Mouse (Mus musculus) lung, adult 2 months (tissue): ENCODE measurements around the gene Otud7b. TPM values are rescaled to one million over a fixed set of nuclear protein-coding genes. Genes with fewer than 3 reads are reported as not detected.

Source experiments
- DNase-seq: peaks from one replicate; pipeline ENCODE4 v3.0.0; 2022
- H3K4me1 ChIP-seq: fragments of 200-500 bp; 2 replicates; pipeline ENCODE4 v1.6.1; 2011; ENCODE audit warnings: low read length; ENCODE audit not compliant: control insufficient read depth, insufficient read depth
- H3K4me3 ChIP-seq: fragments of 200-500 bp; replicated peaks from 2 replicates; pipeline ENCODE3; 2011; ENCODE audit warnings: low read depth, mild to moderate bottlenecking, control low read depth, low read length; ENCODE audit errors: extremely low read depth
- CTCF ChIP-seq: fragments of 200-500 bp; IDR thresholded peaks from 2 replicates; pipeline ENCODE4 v1.5.1; 2011; ENCODE audit warnings: mild to moderate bottlenecking, low read length, control low read depth; ENCODE audit not compliant: insufficient read depth
- POLR2A ChIP-seq: fragments of 200-500 bp; IDR thresholded peaks from 2 replicates; pipeline ENCODE4 v1.6.1; 2011; ENCODE audit warnings: low read depth, mild to moderate bottlenecking, control low read depth, low read length, borderline replicate concordance; ENCODE audit errors: extremely low read depth
- WGBS: fragments of 180-500 bp; shearing (Covaris S2); methylation state at CpG from one replicate; pipeline ENCODE4 v1.1.7; 2018; 5-methylcytosine and 5-hydroxymethylcytosine counted together
- polyA plus RNA-seq: library from polyadenylated mRNA; depleted of rRNA; stranded (reverse); fragments of >200 nt; gene quantifications from 2 replicates; pipeline ENCODE4 v1.2.3, GENCODE M21; 2012

Gene Otud7b
- polyA plus RNA-seq, 1 experiment: 25.6 TPM

DNA sequence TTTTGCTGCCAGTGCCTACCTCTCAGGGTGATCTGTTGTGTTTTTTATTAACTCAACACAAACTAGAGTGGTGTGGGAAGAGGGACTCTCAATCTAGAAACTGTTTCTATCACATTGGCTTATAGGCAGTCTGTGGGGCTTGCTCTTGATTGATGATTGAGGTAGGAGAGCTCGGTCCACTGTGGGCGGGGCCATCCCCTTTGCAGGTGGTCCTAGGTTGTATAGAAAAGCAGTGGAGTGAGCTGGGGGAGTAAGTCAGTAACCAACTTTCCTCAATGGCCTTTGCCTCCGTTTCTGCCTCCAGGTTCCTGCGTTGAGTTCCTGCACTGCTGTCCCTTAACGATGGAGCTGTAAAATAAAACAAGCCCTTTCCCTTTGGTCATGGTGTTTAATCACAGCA is 37.6 kb upstream of the Otud7b start:
- Histone ChIP-seq H3K4me1 (peaks cover 4% of the 10 kb centered on the region), H3K4me3 (no peak overlapping the region)
- WGBS: 80% methylated on average over 5 of the region's 5 CpGs
- no peak for TF ChIP-seq CTCF
- no peak for TF ChIP-seq POLR2A
- DNase-seq: no peak

GRCm38 (mm10) chr3:96069046-96069445 is 35.3 kb upstream of the Otud7b start:
- no peak for DNase-seq
- WGBS: 93% methylated on average over 6 of the region's 6 CpGs
- Histone ChIP-seq H3K4me1 (peaks cover 4% of the 10 kb centered on the region), H3K4me3 (no peak overlapping the region)
- no peak for TF ChIP-seq CTCF
- TF ChIP-seq POLR2A: no peak

GRCm38 (mm10) chr3:96069542-96069941 is 34.8 kb upstream of the Otud7b start:
- WGBS: 24% methylated on average over 1 of the region's 1 CpGs
- TF ChIP-seq CTCF (no peak), POLR2A (no peak)
- no peak for DNase-seq
- H3K4me1 ChIP-seq: peaks cover 4% of the 10 kb centered on the region
- no peak overlapping the region for H3K4me3 ChIP-seq

DNA sequence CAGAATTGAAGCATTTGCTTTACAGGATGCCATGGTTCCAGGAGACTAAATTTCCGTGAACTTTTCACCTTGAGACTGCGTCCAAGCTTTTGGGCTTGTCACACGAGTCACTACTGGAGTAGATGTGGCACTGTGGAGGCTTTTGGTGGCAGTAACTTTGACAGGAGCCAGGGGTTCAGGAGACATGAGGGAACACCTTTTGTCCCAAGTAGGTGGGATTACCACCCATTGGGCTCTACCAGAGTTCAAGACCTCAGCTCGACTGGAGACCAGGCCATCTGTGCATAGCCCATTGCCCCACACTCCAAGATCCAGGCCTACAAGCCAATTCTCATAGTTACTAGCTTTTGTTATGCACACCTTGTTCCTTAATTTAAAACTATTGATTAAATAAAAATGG is 34.1 kb upstream of the Otud7b start:
- Histone ChIP-seq H3K4me3 (no peak overlapping the region), H3K4me1 (peaks cover 4% of the 10 kb centered on the region)
- WGBS: 72% methylated on average over 4 of the region's 4 CpGs
- DNase-seq: no peak
- TF ChIP-seq POLR2A (no peak), CTCF (no peak)

GRCm38 (mm10) chr3:96072921-96073486 is 31.3 kb upstream of the Otud7b start:
- Histone ChIP-seq H3K4me1 (peaks cover 2% of the 10 kb centered on the region; the same call in 1 of the 2 replicates), H3K4me3 (no peak overlapping the region)
- 73% methylated on average over 12 of the region's 12 CpGs for WGBS
- DNase-seq: no peak
- TF ChIP-seq CTCF (no peak), POLR2A (no peak)

- Histone ChIP-seq H3K4me1 (no peaks in the 10 kb centered on the region), H3K4me3 (no peak overlapping the region)
- 74% methylated on average over 6 of the region's 6 CpGs for WGBS
- DNase-seq: no peak
- TF ChIP-seq CTCF (no peak), POLR2A (no peak)
Observed at GRCm38 (mm10) chr3:96078066-96078465, 26.3 kb upstream of the Otud7b start.

DNA sequence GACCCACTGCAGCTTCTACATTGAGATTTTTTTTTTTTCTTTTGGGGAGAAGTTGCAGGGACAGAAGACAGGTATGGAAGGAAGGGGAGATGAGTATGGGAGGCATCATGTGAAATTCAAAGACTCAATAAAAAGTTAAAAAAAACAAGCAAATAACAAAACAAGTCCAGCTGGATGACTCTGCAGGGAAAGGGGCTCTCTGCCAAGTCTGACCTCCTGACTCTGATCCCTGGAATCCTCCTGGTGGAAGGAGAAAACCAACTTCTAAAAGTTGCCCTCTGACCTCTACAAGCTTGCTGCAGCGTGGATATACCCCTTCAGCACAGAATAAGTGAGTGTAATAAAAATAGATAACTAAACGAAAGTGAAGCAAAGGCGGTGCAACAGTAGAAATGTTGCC is 25.6 kb upstream of the Otud7b start:
- WGBS: 49% methylated on average over 3 of the region's 3 CpGs
- H3K4me1 ChIP-seq: no peaks in the 10 kb centered on the region
- no peak overlapping the region for H3K4me3 ChIP-seq
- no peak for DNase-seq
- TF ChIP-seq POLR2A (no peak), CTCF (no peak)

DNA sequence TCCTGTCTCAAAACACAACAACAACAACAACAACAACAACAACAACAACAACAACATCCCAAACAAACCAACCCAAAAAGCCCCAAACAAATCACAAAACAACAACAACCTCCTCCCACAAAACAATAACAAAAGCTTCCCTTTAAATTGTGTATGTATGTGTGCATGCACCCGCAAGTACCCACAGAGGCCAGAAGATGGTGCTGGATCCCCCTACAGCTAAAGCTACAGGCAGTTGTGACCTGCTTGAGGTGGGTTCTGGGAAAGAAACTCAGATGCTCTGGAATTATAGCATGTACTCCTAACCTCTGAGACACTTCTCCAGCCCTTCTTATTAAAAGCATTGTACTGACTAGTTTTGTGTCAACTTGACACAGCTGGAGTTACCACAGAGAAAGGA is 23.3 kb upstream of the Otud7b start:
- Histone ChIP-seq H3K4me1 (no peaks in the 10 kb centered on the region), H3K4me3 (no peak overlapping the region)
- DNase-seq: no peak
- TF ChIP-seq POLR2A (no peak), CTCF (peak; percentile 70)
- 73% methylated on average over 1 of the region's 1 CpGs for WGBS

- no peak overlapping the region for H3K4me3 ChIP-seq
- TF ChIP-seq POLR2A (no peak), CTCF (no peak)
- DNase-seq: no peak
- H3K4me1 ChIP-seq: no peaks in the 10 kb centered on the region
- WGBS: 83% methylated on average over 4 of the region's 4 CpGs
Observed at GRCm38 (mm10) chr3:96081650-96082049, 22.7 kb upstream of the Otud7b start.

DNA sequence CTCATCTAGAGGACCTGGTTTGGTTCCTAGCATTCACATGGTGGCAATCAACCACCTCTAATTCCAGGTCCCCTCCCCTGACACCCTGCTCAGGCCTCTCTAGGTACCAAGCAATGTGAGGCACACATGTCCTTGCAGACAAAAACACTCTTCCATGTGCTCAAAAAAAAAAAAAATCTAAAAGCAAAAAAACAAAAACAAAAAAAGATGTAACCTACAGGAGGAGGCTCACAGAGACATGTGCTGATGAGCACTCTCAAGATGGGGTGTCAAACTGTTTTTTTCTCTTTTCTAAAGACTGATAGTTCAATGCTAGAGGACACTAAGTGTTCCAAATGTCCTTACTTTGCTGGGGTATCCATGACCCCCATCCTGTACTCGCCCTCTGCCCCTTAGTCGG is 22.2 kb upstream of the Otud7b start:
- no peak for TF ChIP-seq CTCF
- no peak for TF ChIP-seq POLR2A
- Histone ChIP-seq H3K4me3 (no peak overlapping the region), H3K4me1 (no peaks in the 10 kb centered on the region)
- 83% methylated on average over 2 of the region's 2 CpGs for WGBS
- DNase-seq: no peak

- Histone ChIP-seq H3K4me3 (no peak overlapping the region), H3K4me1 (no peaks in the 10 kb centered on the region)
- no peak for DNase-seq
- WGBS: 75% methylated on average over 15 of the region's 15 CpGs
- TF ChIP-seq CTCF: no peak
- TF ChIP-seq POLR2A: no peak
Observed at GRCm38 (mm10) chr3:96082714-96083508, 21.4 kb upstream of the Otud7b start.
